Mouse (Mus musculus) stomach, embryonic 14.5 days (tissue): Measurements from ENCODE around the gene Acadvl. TPM values are rescaled to one million over a fixed set of nuclear protein-coding genes. Genes with fewer than 3 reads are reported as not detected.

ENCODE experiments used
- ATAC-seq: fragments of 200-750 bp; cut with Nextera tagmentation; 2 replicates; pipeline ENCODE4 v1.8.0; 2017; ENCODE audit warnings: low read depth, moderate TSS enrichment; ENCODE audit not compliant: insufficient number of reproducible peaks, insufficient read depth, low FRiP score
- H3K27ac ChIP-seq: fragments of 300-500 bp; sonication (generic); 2 replicates; pipeline ENCODE4 v1.5.1; 2014; ENCODE audit warnings: mild to moderate bottlenecking, low read length, moderate library complexity, mixed read lengths
- H3K27me3 ChIP-seq: fragments of 300-500 bp; sonication (generic); 2 replicates; pipeline ENCODE4 v1.6.1; 2014; ENCODE audit warnings: low read length, control low read depth, mixed read lengths; ENCODE audit not compliant: control insufficient read depth, insufficient read depth
- H3K36me3 ChIP-seq: fragments of 300-500 bp; sonication (generic); 2 replicates; pipeline ENCODE4 v1.6.1; 2014; ENCODE audit warnings: mild to moderate bottlenecking, control low read depth, low read length, moderate library complexity, mixed read lengths; ENCODE audit not compliant: control insufficient read depth, insufficient read depth
- H3K4me1 ChIP-seq: fragments of 300-500 bp; sonication (generic); 2 replicates; pipeline ENCODE4 v1.6.1; 2014; ENCODE audit warnings: low read length, control low read depth, mixed read lengths; ENCODE audit not compliant: control insufficient read depth, insufficient read depth
- H3K4me2 ChIP-seq: fragments of 300-500 bp; sonication (generic); replicated peaks from 2 replicates; pipeline ENCODE4 v1.6.1; 2014; ENCODE audit warnings: low read depth, low read length, control low read depth
- H3K4me3 ChIP-seq: fragments of 300-500 bp; sonication (generic); 2 replicates; pipeline ENCODE4 v1.5.1; 2014; ENCODE audit warnings: low read depth, low read length, control low read depth
- H3K9ac ChIP-seq: fragments of 300-500 bp; sonication (generic); replicated peaks from 2 replicates; pipeline ENCODE4 v1.6.1; 2014; ENCODE audit warnings: low read depth, mild to moderate bottlenecking, control low read depth, low read length, moderate library complexity, mixed read lengths
- H3K9me3 ChIP-seq: fragments of 300-500 bp; sonication (generic); 2 replicates; pipeline ENCODE4 v1.6.1; 2016; ENCODE audit warnings: low read depth, low read length, control low read depth; ENCODE audit not compliant: control insufficient read depth
- WGBS: fragments of 180-500 bp; shearing (Covaris S2); extraction: QIAGEN DNeasy Blood & Tissue Kit; methylation state at CpG from one replicate; pipeline ENCODE4 v1.1.7; 2014; 5-methylcytosine and 5-hydroxymethylcytosine counted together
- polyA plus RNA-seq: library from polyadenylated mRNA; unstranded; fragments of >200 nt; fragmentation: Nextera tagmentation; extraction: Ambion mirVana; gene quantifications from 2 replicates; pipeline ENCODE4 v1.2.1, GENCODE M21; 2014

Gene Acadvl
- polyA plus RNA-seq, 1 experiment from 2014 or later, result 61.3 TPM

DNA sequence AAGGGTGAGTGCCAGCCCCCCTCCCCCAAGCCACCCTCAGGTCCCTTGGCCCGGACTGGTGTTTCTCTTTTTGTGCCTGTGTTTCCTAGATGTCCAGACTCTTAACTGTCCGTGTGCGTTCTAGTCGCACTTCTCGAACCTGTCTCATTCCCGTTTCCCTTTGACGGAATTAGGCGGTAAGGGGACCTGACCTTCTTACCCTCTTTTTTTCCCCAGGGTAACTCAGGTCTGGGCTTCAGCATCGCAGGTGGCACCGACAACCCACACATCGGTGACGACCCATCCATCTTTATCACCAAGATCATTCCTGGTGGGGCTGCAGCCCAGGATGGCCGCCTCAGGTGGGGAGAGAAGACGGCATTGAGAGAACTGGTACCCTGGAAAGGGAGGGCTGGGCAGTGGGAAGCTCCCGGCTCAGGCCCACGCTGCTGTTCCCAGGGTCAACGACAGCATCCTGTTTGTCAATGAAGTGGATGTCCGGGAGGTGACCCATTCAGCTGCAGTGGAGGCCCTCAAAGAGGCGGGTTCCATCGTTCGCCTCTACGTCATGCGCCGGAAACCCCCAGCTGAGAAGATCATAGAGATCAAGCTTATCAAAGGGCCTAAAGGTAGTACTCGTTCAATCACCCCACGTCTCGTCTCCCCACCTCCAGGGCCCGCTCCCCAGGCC, 15.6 kb upstream of the Acadvl start:
- no peak for ATAC-seq
- H3K9ac ChIP-seq, result no peak overlapping the region
- H3K4me3 ChIP-seq, result no peak overlapping the region
- no peak overlapping the region for H3K27ac ChIP-seq
- no peaks in the 10 kb centered on the region for H3K27me3 ChIP-seq
- no peak overlapping the region for H3K4me2 ChIP-seq
- WGBS, result 92% methylated on average over 28 of the region's 28 CpGs
- peaks cover 41% of the 10 kb centered on the region for H3K4me1 ChIP-seq
- H3K9me3 ChIP-seq, result no peaks in the 10 kb centered on the region
- peaks cover 12% of the 10 kb centered on the region for H3K36me3 ChIP-seq

DNA sequence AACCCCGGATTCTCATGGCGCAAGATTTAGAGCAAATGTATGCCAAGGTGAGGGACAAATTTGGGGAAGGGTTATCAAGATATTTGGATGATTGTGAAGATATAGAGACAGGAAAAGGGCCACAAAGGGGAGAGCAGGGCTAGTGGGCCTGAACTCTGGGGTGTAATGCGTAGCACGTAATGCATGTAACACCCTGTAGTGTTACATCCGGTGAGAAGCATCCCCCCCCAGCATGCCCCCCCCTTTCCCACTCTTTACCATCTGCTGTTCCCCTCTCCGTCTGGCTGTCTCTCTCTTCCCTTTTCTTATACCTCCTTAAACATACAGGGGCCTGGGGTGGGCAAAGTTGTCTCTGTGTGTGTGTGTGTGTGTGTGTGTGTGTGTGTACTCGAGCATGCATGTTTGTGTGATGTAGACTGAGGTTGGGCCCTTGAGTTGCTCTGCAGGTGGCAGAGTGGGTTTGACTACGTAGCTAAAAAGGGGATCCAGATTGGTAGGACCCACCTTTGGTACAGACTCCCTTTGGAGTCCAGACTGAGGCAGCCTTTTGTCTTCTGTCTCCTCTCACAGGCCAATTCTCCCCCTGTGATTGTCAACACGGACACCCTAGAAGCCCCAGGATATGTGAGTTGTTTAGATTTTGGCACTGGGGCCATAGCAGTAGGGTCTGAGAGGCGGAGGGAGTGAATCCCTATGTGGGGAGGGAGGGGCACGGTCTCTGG, 14.8 kb upstream of the Acadvl start:
- peak; percentile 15; the same call in 1 of the 2 replicates for ATAC-seq
- peaks cover 44% of the 10 kb centered on the region for H3K4me1 ChIP-seq
- no peak overlapping the region for H3K9ac ChIP-seq

DNA sequence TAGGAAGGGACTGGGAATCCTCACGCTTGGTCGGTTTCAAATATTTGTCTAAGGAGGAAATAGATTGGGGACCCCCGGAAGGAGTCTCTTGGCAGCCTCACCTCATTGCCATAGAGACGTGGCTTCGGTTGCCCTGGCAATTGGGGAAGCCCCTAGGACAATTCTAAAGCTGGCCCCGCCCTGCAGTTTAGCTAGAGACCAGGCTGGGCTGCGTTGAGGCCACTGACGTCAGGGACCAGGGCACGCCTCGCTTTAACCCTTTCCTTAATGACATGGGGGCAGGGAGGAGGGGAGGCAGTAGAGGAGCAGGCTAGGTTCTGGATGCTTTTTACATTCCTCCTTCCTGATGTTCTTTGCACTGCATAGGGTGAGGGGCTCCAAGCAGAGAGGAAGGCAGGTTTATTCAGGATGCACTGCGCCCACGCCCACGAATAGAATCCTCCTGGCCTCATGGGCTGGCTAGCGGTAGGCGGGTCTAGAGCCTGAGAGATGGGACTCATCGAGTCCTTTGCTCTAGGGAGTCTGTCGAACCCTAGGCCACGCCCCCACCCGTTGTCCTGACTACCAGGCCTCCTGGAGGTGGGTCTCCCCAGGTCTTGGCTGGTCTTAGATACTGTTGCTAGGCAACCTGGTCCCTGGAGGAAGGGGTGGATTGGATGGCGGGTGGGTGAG, 14.1 kb upstream of the Acadvl start:
- peaks cover 46% of the 10 kb centered on the region for H3K4me1 ChIP-seq

More for the DNA sequence above, 14.8 kb upstream of the Acadvl start:
- Histone ChIP-seq H3K36me3 (peaks cover 12% of the 10 kb centered on the region), H3K4me3 (peak overlapping the region; percentile 23; the same call in 1 of the 2 replicates), H3K9me3 (no peaks in the 10 kb centered on the region), H3K27me3 (no peaks in the 10 kb centered on the region), H3K27ac (peak overlapping the region; percentile 85; the same call in 1 of the 2 replicates), H3K4me2 (peak overlapping the region; percentile 45)
- WGBS, result 30% methylated on average over 11 of the region's 11 CpGs

DNA sequence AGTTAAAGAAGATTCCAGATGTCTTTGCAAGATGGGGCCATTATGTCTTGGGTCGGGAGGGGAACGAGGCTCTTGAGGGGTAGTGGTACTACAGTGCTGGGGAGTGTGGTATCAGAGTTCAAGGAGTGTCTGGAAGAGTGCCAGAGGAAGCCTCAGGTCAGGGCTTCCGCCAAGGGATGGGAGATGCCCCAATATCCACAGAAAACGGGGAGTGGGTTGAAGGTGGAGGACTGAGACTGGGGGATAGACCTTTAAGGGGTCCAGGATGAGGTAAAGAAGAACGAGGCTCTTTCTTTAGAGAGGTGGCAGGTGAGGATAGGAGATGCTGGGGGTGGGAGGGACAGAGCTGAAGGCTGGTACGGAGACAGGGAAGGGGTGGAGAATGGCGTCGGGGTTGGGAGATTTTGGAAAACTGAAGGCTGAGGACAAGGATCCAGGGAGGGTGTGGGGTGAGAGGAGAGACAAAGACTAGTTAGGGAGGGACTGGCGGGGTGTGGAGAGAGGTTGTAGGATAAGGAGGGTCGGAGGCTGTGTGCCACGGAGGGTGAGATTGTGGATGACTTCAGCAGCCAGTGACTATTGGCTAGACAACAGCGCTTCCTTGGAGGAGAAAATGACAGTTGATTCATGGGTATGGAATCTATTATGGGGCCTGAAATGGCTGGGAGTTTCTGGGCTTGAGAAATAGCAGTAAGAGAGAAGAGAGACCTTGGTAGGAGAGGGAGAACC, 13.4 kb upstream of the Acadvl start:
- Histone ChIP-seq H3K9me3 (no peaks in the 10 kb centered on the region), H3K27ac (peak overlapping the region; percentile 85), H3K36me3 (peaks cover 12% of the 10 kb centered on the region), H3K4me2 (peak overlapping the region; percentile 45), H3K4me1 (peaks cover 47% of the 10 kb centered on the region), H3K4me3 (peak overlapping the region; percentile 23), H3K9ac (no peak overlapping the region; the same call in 1 of the 2 replicates), H3K27me3 (no peaks in the 10 kb centered on the region)
- ATAC-seq, result no peak
- 21% methylated on average over 12 of the region's 12 CpGs for WGBS

More for the DNA sequence above, 14.1 kb upstream of the Acadvl start:
- Histone ChIP-seq H3K36me3 (peaks cover 12% of the 10 kb centered on the region), H3K9me3 (no peaks in the 10 kb centered on the region), H3K9ac (no peak overlapping the region), H3K4me2 (peak overlapping the region; percentile 45), H3K4me3 (peak overlapping the region; percentile 23), H3K27me3 (no peaks in the 10 kb centered on the region), H3K27ac (peak overlapping the region; percentile 85)
- ATAC-seq, result peak; percentile 84
- WGBS, result 2% methylated on average over 20 of the region's 20 CpGs

DNA sequence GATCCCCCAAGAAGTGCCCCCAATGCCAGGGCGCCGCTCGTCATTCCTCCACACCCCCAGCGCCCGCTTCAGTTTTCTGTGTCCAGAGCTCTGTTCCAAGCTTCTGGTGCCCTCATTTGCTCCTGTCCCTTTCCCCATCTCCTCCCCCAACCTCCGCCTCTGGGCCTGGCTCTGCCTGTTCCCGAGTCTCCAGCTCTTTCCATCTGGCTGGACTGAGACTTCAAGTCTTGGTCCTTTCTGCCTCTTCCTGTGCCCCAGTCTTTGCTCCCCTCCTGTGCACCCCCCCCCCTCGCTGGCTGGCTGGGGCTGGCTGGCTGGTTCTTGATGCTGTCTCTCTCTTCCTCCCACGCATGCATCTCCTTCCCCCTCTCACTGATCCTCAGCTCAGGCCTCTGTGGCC, 12.2 kb upstream of the Acadvl start:
- WGBS, result 46% methylated on average over 9 of the region's 9 CpGs

DNA sequence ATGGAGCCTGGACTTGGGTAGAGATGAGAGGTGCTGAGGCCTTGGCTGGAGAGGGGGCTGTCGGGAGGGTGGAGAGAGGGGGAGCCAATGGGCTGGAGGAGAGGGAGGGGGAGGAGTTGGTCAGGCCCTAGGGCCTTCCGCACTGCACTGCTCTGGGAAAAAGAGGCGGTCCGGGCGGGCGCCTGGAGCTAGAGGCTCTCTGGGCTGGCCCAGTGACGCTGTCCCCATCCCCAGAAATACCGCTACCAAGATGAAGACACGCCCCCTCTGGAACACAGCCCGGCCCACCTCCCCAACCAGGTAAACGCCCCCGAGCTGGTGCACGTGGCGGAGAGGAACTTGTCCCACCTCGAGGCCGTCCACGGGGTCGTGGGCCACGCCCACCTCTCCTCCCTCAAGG, 11.5 kb upstream of the Acadvl start:
- WGBS, result 4% methylated on average over 19 of the region's 19 CpGs
- H3K4me3 ChIP-seq, result peak overlapping the region; percentile 33

More for the DNA sequence above, 12.2 kb upstream of the Acadvl start:
- Histone ChIP-seq H3K4me3 (peak overlapping the region; percentile 33), H3K27me3 (no peaks in the 10 kb centered on the region), H3K36me3 (peaks cover 12% of the 10 kb centered on the region), H3K9ac (no peak overlapping the region), H3K4me1 (peaks cover 52% of the 10 kb centered on the region), H3K4me2 (peak overlapping the region; percentile 57), H3K27ac (peak overlapping the region; percentile 85; the same call in 1 of the 2 replicates), H3K9me3 (no peaks in the 10 kb centered on the region)
- no peak for ATAC-seq

DNA sequence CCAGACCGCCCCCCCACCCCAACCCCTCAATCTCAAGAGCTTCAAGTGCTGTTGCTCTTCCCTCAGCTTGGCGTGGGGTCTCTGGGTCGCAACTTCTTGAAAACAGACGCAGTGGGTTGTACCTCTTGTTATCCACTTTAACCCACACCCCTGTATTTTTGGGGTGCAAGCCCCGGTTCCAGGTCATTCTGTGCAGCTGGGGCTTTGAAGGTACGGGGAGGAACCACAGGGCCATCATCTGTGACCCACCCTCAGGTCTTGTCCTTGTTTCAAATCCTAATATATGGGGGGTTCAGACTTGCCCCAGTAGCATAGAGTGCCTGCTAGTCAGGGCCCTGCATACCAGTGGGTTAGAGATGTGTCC, 8.9 kb upstream of the Acadvl start:
- Histone ChIP-seq H3K4me2 (peak overlapping the region; percentile 57), H3K4me1 (peaks cover 60% of the 10 kb centered on the region), H3K9ac (peak overlapping the region; percentile 28; the same call in 1 of the 2 replicates), H3K4me3 (peak overlapping the region; percentile 30), H3K36me3 (no peaks in the 10 kb centered on the region), H3K9me3 (no peaks in the 10 kb centered on the region), H3K27ac (no peak overlapping the region), H3K27me3 (no peaks in the 10 kb centered on the region)
- 20% methylated on average over 6 of the region's 6 CpGs for WGBS
- ATAC-seq, result no peak

More for the DNA sequence above, 11.5 kb upstream of the Acadvl start:
- Histone ChIP-seq H3K27ac (peak overlapping the region; percentile 85; the same call in 1 of the 2 replicates), H3K4me2 (peak overlapping the region; percentile 57), H3K4me1 (peaks cover 52% of the 10 kb centered on the region), H3K9me3 (no peaks in the 10 kb centered on the region), H3K27me3 (no peaks in the 10 kb centered on the region), H3K36me3 (peaks cover 10% of the 10 kb centered on the region), H3K9ac (peak overlapping the region; percentile 28; the same call in 1 of the 2 replicates)
- peak; percentile 66 for ATAC-seq
